Comparison of ENCODE assay signal across 21 mouse cellular contexts in genomic region chr8:125041496-125041895, GRCm38 (mm10). TPM values are rescaled to one million over a fixed set of nuclear protein-coding genes. Genes with fewer than 3 reads are reported as not detected.
A peak's percentile ranks its signal among the peaks of the same experiment; 100 is the strongest.
DNase-seq lines count a peak whose midpoint lies in the region; ATAC-seq and TF ChIP-seq lines count a peak whose summit lies in the region.
"Had no signal": no experiment of that assay in that cellular context is flagged by ENCODE, and none has a peak within 500 bp of the region (broad histone marks: within the 10 kb centered on the region; RNA-seq: fewer than 3 reads in every experiment).

No protein-coding gene starts in this region.

- peak; percentile 41 for DNase-seq in embryo, embryonic 10 days (ENCODE audit: low spot score)
- DNase-seq in embryo, embryonic 10.5 days (ENCODE audit: low spot score) = no peak
- peak; percentile 47 for DNase-seq in liver, adult 2 months (ENCODE audit: extremely low read depth, low read depth, low spot score)
- DNase-seq in liver, postnatal 0 days = no peak
- peak; percentile 39 for DNase-seq in embryonic facial prominence, embryonic 10.5 days (ENCODE audit: low spot score)
- DNase-seq in neural tube, embryonic 10.5 days (ENCODE audit: extremely low spot score, low spot score) = no peak
- DNase-seq: adrenal gland, postnatal 25 days; B cell, adult 2 months; cerebellum, adult 9-11 months; heart, postnatal 14 days; lung, embryonic 14.5 days; retina, postnatal 1 day; thymus, postnatal 14 days had no signal

- H3K27ac ChIP-seq in liver, adult 2 months (replicated peaks; ENCODE audit: insufficient read depth, low read depth, low read length) = no peak overlapping the region
- H3K27ac ChIP-seq in liver, postnatal 0 days (ENCODE audit: low read depth) = no peak overlapping the region
- peak overlapping the region; percentile 70 for H3K27ac ChIP-seq in embryonic facial prominence, embryonic 10.5 days (replicated peaks)
- H3K27ac ChIP-seq in limb, embryonic 13.5 days = peak overlapping the region; percentile 22; the same call in 1 of the 2 replicates
- no peak overlapping the region for H3K27ac ChIP-seq in kidney, embryonic 14.5 days (ENCODE audit: low read depth, low read length)

- no peaks in the 10 kb centered on the region for H3K36me3 ChIP-seq in liver, adult 2 months (ENCODE audit: control insufficient read depth, insufficient read depth, low read length)
- peaks cover 4% of the 10 kb centered on the region; the same call in 1 of the 2 replicates for H3K36me3 ChIP-seq in liver, postnatal 0 days (replicated peaks; ENCODE audit: insufficient read depth, low read length)
- peaks cover 45% of the 10 kb centered on the region for H3K36me3 ChIP-seq in embryonic facial prominence, embryonic 10.5 days (replicated peaks)
- peaks cover 42% of the 10 kb centered on the region for H3K36me3 ChIP-seq in limb, embryonic 13.5 days
- peaks cover 14% of the 10 kb centered on the region for H3K36me3 ChIP-seq in kidney, embryonic 14.5 days (ENCODE audit: control insufficient read depth, insufficient read depth, low read length)

- no peaks in the 10 kb centered on the region for H3K79me2 ChIP-seq in liver, adult 2 months (ENCODE audit: control insufficient read depth, insufficient read depth, low read length)

- no peak overlapping the region for H3K4me2 ChIP-seq in liver, postnatal 0 days (ENCODE audit: low read depth, low read length)
- H3K4me2 ChIP-seq in limb, embryonic 13.5 days (replicated peaks) = no peak overlapping the region
- no peak overlapping the region for H3K4me2 ChIP-seq in kidney, embryonic 14.5 days (replicated peaks; ENCODE audit: low read depth, low read length)
- H3K4me2 ChIP-seq: heart, embryonic 12.5 days; liver, embryonic 11.5 days; lung, embryonic 14.5 days; midbrain, embryonic 11.5 days had no signal

- ATAC-seq in liver, postnatal 0 days = no peak
- ATAC-seq in limb, embryonic 13.5 days (ENCODE audit: low FRiP score, low read depth) = no peak
- ATAC-seq in kidney, embryonic 14.5 days (ENCODE audit: low FRiP score, low TSS enrichment) = no peak
- ATAC-seq: forebrain, embryonic 16.5 days; hindbrain, embryonic 16.5 days; intestine, embryonic 16.5 days had no signal

- TF ChIP-seq CTCF in liver, adult 2 months (IDR thresholded peaks at IDR 0.05; ENCODE audit: low read depth, low read length) = no peak
- TF ChIP-seq CTCF in liver, postnatal 0 days (IDR thresholded peaks at IDR 0.05; ENCODE audit: low read depth) = no peak

- H3K27me3 ChIP-seq in liver, adult 2 months (ENCODE audit: control insufficient read depth, insufficient read depth, low read length) = no peaks in the 10 kb centered on the region
- H3K27me3 ChIP-seq in liver, postnatal 0 days (ENCODE audit: insufficient read depth, low read length) = no peaks in the 10 kb centered on the region
- H3K27me3 ChIP-seq in embryonic facial prominence, embryonic 10.5 days (replicated peaks; ENCODE audit: low read depth, poor library complexity, severe bottlenecking) = no peaks in the 10 kb centered on the region
- H3K27me3 ChIP-seq in limb, embryonic 13.5 days = no peaks in the 10 kb centered on the region
- no peaks in the 10 kb centered on the region for H3K27me3 ChIP-seq in kidney, embryonic 14.5 days (ENCODE audit: control insufficient read depth, insufficient read depth, low read length)
- H3K27me3 ChIP-seq: heart, embryonic 12.5 days had no signal

- no peak for TF ChIP-seq POLR2A in liver, adult 2 months (IDR thresholded peaks at IDR 0.05; ENCODE audit: extremely low read depth, insufficient read depth, low read length)

- TF ChIP-seq EP300 in liver, postnatal 0 days (IDR thresholded peaks at IDR 0.05; ENCODE audit: low read depth) = no peak

- 16% methylated on average over 2 of the region's 2 CpGs for WGBS in liver, adult 2 months
- 53% methylated on average over 2 of the region's 2 CpGs for WGBS in liver, postnatal 0 days (ENCODE audit: insufficient replicate concordance)
- WGBS in embryonic facial prominence, embryonic 10.5 days = 43% methylated on average over 2 of the region's 2 CpGs
- 21% methylated on average over 2 of the region's 2 CpGs for WGBS in limb, embryonic 13.5 days
- WGBS in kidney, embryonic 14.5 days = 59% methylated on average over 2 of the region's 2 CpGs

- H3K4me3 ChIP-seq in liver, adult 2 months (ENCODE audit: insufficient read depth, low read depth, low read length) = no peak overlapping the region
- H3K4me3 ChIP-seq in liver, postnatal 0 days (ENCODE audit: low read depth, low read length) = no peak overlapping the region
- H3K4me3 ChIP-seq in embryonic facial prominence, embryonic 10.5 days = peak overlapping the region; percentile 21; the same call in 1 of the 2 replicates
- H3K4me3 ChIP-seq in limb, embryonic 13.5 days = no peak overlapping the region
- H3K4me3 ChIP-seq in kidney, embryonic 14.5 days (ENCODE audit: low read length) = no peak overlapping the region
- H3K4me3 ChIP-seq: heart, embryonic 12.5 days had no signal

- no peaks in the 10 kb centered on the region for H3K9me3 ChIP-seq in liver, postnatal 0 days (ENCODE audit: low read length)
- H3K9me3 ChIP-seq in embryonic facial prominence, embryonic 10.5 days = no peaks in the 10 kb centered on the region
- H3K9me3 ChIP-seq in limb, embryonic 13.5 days = 0 out of 2 replicates have a peak, but pooled peaks cover 5% of the 10 kb centered on the region
- 0 out of 2 replicates have a peak, but pooled peaks cover 7% of the 10 kb centered on the region for H3K9me3 ChIP-seq in kidney, embryonic 14.5 days (ENCODE audit: control insufficient read depth, low read length)
- H3K9me3 ChIP-seq: heart, embryonic 12.5 days had no signal

- peaks cover 4% of the 10 kb centered on the region; the same call in 1 of the 2 replicates for H3K4me1 ChIP-seq in liver, adult 2 months (ENCODE audit: control insufficient read depth, insufficient read depth, low read length)
- peaks cover 5% of the 10 kb centered on the region; the same call in 1 of the 2 replicates for H3K4me1 ChIP-seq in liver, postnatal 0 days (ENCODE audit: insufficient read depth)
- H3K4me1 ChIP-seq in embryonic facial prominence, embryonic 10.5 days = peaks cover 54% of the 10 kb centered on the region
- peaks cover 20% of the 10 kb centered on the region for H3K4me1 ChIP-seq in limb, embryonic 13.5 days
- no peaks in the 10 kb centered on the region for H3K4me1 ChIP-seq in kidney, embryonic 14.5 days (ENCODE audit: control insufficient read depth, insufficient read depth, low read length)

- H3K9ac ChIP-seq in liver, adult 2 months (ENCODE audit: low read depth, low read length) = no peak overlapping the region
- no peak overlapping the region for H3K9ac ChIP-seq in liver, postnatal 0 days (replicated peaks)
- no peak overlapping the region for H3K9ac ChIP-seq in limb, embryonic 13.5 days
- no peak overlapping the region for H3K9ac ChIP-seq in kidney, embryonic 14.5 days (ENCODE audit: low read depth, low read length)
- H3K9ac ChIP-seq: heart, embryonic 12.5 days; lung, embryonic 14.5 days had no signal

RNA-seq across cellular contexts. Expression of gene Disc1, which starts 12.5 kb away (rescaled TPM):
- 0.34 and 0.37 TPM in 2 replicates for total RNA-seq in liver, adult 2 months (2014; rRNA removed)
- 0.14 and 0.16 TPM in 2 replicates for polyA plus RNA-seq in liver, adult 2 months (2012; rRNA removed)
- polyA plus RNA-seq in liver, postnatal 0 days (2015; fragmentation: Nextera tagmentation; extraction: Ambion mirVana) = 0.19 and 0.22 TPM in 2 replicates
- 1.7 and 2.3 TPM in 2 replicates for polyA plus RNA-seq in embryonic facial prominence, embryonic 10.5 days (2016; fragmentation: Nextera tagmentation; extraction: Ambion mirVana)
- polyA plus RNA-seq in limb, embryonic 13.5 days (2015; fragmentation: Nextera tagmentation; extraction: Ambion mirVana) = 2.0 and 2.9 TPM in 2 replicates
- polyA plus RNA-seq in kidney, embryonic 14.5 days (2014; fragmentation: Nextera tagmentation; extraction: Ambion mirVana) = 2.2 and 3.2 TPM in 2 replicates

RNA-seq across cellular contexts. Expression of gene Tsnax, which starts 28.7 kb away (rescaled TPM):
- 21.6 and 23.0 TPM in 2 replicates for total RNA-seq in liver, adult 2 months (2014; rRNA removed)
- polyA plus RNA-seq in liver, adult 2 months (2012; rRNA removed) = 17.1 and 17.9 TPM in 2 replicates
- polyA plus RNA-seq in liver, postnatal 0 days (2015; fragmentation: Nextera tagmentation; extraction: Ambion mirVana) = 28.2 and 29.5 TPM in 2 replicates
- polyA plus RNA-seq in embryonic facial prominence, embryonic 10.5 days (2016; fragmentation: Nextera tagmentation; extraction: Ambion mirVana) = 128 and 133 TPM in 2 replicates
- polyA plus RNA-seq in limb, embryonic 13.5 days (2015; fragmentation: Nextera tagmentation; extraction: Ambion mirVana) = 138 and 139 TPM in 2 replicates
- polyA plus RNA-seq in kidney, embryonic 14.5 days (2014; fragmentation: Nextera tagmentation; extraction: Ambion mirVana) = 86.0 and 128 TPM in 2 replicates

Comparison
In these comparisons a context has a peak if more than half of its experiments do, and no peak if none do; other contexts are left out.
1. DNase-seq: peak in embryo, embryonic 10 days (single experiment), liver, adult 2 months (single experiment) and embryonic facial prominence, embryonic 10.5 days (single experiment); none in embryo, embryonic 10.5 days (single experiment), liver, postnatal 0 days (single experiment) and neural tube, embryonic 10.5 days (single experiment).
2. H3K27ac ChIP-seq: peak in embryonic facial prominence, embryonic 10.5 days (single experiment) and limb, embryonic 13.5 days (single experiment); none in liver, adult 2 months (single experiment), liver, postnatal 0 days (single experiment) and kidney, embryonic 14.5 days (single experiment).